Mouse (Mus musculus) heart, adult 18-20 months (tissue): Measurements from ENCODE around the gene 1700017B05Rik. TPM values are rescaled to one million over a fixed set of nuclear protein-coding genes. Genes with fewer than 3 reads are reported as not detected.
A peak's percentile ranks its signal among the peaks of the same experiment; 100 is the strongest.
"Not testable (repeated sequence)": the region's sequence is repeated elsewhere in the genome, so short reads cannot be mapped to it uniquely, and the experiment has no call there.

Source experiments
- DNase-seq, 2 experiments: peaks; one replicate each; pipeline ENCODE4 v3.0.0; 2021 to 2022; ENCODE audit warnings: mixed read lengths in 1 of 2
- total RNA-seq, 2 experiments: library from RNA; stranded (reverse); gene quantifications; 2 replicates each; pipeline ENCODE4 v1.2.3; 2021

1700017B05Rik gene
- total RNA-seq, 2 experiments from 2014 or later = 8.9 to 11.5 TPM

DNA sequence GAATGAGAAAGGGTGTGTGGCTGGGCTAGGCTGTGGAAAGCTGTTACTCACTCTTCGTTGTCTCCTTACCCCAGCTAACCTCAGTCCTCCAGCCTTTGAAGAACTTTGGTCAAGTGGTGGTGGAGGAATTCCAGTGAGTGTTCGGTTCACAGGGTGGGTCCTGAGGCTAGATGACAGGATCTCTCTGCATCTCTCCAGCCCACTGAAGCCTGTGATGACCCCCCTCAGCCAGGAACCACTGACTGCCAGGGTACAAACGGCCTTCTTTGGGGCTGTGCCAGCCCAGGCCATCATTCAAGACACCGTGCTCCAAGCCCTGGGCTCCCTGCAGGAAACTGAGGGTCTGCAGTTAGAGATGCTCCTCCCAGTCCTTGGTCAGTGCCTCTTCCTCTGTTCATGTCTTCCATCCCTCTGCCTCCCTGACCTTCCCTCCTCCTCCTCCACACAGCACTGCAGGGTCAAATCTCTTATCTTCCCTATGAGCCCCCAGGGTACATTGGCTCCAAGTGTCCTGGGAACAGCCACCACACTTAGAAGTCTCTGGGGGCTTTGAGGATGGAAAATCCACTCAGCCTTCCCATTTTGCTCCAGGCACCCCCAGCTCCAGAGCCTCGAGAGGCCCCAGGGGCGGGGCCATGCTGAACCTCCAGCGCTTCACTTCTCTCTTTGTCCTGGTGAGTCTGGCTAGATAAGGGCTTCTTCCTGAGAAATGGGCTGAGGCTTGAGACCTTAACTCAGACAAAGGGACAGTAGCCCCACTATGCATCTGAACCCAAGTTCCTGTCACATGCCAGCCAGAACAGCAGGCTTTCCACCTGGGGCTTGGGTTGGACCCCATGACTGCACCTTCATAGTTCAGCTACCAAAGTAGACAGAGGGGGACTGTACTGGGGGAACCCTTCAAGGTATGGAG, 14.1 kb downstream of the 1700017B05Rik start:
- peak in 1 of 2 experiments; percentile 8 for DNase-seq

DNA sequence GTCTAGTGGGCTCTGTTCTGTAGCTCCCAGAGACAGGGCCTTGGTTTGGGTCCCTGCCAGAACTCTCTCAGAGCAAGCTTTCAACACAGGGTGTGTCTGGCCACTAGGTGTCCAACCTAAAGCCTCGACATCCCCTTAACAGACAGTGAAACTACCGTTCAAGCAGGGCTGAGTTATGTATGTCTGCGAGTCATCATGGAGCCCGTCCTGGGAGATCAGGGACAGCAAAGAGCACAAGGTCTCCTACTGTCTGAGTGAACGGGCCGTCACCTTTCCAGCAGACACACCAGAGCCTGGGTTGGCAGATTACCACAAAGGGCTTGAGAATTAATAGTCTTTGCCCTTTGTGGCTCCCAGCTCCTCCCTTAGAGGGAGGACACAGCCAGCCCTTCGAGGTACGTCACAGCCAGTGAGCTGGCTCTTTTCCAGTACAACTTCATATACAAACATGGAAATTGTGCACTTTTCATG, 15.2 kb downstream of the 1700017B05Rik start:
- DNase-seq = peak in 1 of 2 experiments; percentile 5

DNA sequence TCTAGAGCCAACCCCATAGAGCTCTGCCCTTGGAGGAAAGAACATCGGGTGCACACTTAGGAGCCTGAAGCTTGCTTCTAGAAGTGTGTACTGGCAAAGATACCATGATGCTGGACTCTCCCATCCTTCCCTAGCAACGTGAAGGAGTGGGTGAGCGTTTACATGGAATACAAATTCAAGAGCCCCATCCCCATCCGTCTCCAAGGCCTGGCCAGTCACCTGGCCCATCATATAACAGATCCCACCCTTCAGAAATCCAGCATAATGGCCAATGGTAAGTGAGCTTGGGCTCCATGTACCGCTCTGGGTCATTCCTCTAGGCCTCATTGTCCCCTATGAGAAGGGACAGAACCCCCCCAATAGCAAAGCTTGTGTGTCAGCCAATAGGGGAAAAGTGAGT, 15.9 kb downstream of the 1700017B05Rik start:
- no peak for DNase-seq

DNA sequence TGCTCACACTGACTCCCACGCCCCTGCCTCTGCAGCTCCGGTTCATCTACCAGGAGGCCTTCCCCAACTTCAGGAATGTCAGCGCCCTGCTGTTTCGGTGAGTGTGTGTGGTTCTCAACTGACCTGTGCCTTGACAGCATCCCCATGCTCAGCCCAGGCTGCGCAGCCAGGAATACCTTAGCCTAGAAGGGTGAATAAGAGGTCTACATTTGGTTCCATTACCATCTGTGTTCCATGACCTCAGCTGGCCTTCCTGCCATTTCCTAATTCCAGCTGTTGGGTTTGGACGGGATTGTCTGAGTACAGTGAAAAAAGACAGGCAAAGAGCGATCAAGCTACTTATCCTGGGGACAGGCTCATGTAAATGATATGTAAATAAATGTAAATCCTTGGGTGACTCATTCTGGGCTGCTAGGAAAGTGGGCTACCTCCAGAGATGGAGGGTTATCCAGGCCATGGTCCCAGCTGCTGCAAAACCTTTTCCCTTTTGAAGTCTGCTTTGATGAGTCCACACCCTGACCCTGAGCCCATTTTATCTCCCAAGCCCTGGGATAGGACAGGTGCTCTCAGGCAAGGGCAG, 18.2 kb downstream of the 1700017B05Rik start:
- DNase-seq = peak in 1 of 2 experiments; percentile 38

DNA sequence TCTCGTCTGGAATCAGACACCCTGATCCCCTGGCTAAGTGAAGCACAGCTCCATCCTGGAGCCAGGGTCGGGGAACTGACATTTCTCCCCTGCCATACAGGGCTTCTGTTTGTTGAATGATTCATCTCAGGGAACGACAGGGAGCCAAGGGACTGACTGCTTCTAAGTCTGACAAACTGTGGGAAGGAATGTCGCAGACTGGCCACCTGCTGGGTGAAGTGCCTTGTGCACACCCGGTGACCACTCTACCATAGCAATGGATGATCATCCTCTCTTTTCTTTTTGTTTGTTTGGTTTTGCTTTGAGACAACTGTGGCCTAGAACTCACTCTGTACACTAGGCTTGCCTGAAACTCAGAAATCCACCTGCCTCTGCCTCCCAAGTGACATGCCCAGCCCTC, 19.5 kb downstream of the 1700017B05Rik start:
- no peak for DNase-seq

DNA sequence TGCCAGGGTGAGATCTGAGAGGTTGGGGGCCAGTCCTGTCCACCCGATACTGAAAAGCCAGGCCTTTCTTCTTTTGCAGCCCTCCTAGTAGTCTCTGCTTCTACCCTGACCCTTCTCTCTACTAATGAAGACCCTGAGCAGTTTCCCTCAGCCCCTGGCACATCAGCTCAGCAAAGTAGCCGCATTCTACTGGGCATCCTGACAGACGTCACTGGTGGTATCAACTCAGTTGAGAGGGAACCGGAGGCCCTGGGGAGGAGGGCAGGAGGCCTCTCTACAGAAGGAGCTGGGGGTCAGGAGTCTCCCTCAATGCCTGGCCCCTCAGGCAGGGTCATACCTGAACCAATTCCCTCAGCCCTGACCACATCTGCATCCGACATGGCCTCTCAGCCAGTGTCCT, 21.3 kb downstream of the 1700017B05Rik start:
- DNase-seq = no peak

DNA sequence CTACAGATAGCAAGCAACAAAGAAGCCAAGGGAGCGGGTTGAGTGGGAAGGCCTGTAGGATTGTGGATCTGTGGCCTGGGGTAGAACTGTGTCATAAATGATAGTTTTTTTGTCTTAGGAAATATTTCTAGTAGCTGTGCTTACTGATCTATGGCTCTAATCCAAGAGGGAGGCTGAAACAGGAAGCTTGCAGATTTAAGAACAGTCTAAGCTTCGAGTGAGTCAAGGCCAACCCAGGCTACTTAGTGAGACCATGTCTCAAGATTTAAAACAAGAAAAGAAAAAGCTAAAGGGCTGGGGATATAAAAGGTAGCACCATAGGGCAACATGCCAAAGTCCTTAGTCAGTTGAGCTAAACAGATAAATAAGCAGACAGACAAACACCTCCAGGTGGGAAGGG, 24.2 kb downstream of the 1700017B05Rik start:
- no peak for DNase-seq

DNA sequence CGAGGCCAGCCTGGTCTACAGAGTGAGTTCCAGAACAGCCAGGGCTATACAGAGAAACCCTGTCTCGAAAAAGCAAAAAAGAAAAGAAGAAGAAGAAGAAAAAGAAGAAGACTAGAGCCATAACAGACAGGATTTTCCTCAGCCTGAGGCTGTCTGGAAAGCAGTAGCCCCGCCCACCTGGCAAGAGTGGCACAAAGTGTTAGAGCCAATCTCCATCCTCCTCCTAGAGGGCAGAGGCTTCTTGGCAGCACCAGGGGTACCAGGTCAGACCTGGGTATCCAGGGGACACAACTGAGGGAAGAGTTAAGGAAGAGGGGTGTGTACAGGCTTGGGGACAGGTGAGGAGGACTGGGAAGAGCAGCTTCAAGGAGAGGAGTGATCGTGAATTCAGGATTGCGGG, 24.7 kb downstream of the 1700017B05Rik start:
- DNase-seq = no peak

DNA sequence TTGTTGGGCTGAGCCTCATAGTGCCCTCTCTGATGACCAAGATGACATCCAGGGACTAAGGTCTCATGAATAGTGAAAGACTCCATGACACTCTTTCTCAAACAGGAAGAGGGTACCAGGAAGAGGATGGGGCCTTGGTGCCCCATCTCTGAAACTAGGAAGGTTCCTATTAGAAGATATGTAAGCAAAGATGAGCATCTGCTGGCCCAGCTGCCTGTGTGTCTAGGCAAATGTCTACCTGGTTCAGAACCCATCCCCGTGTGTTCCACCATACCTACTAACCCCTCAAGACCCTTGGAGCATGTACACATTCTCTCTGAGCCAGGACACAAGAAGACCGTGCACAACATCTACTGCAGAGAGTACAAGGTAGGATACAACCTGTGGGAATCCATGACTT, 26.2 kb downstream of the 1700017B05Rik start, which contains the start of gene Trcg1:
Gene Trcg1, plus strand, starts transcription at position 301 of the 400 bp plus-strand sequence.
- no peak for DNase-seq

DNA sequence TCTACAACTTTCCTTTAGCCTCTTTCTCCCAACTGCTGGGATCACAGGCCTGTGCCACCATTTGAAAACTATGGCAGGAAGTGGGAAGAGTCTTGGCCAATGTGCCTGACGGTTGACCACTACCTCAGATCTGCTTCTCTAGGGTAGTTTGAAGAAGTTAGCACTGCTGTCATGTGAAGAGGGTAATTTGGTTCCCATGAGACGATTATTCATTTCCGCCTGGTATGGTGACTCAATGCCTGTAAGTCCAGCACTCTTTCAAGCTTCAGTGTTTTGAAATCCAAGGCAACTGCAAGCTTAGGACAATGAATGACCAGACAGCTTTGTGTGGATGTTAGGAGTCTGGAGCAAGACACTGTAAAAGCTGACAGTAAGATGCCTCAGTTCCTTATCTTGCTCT, 28.6 kb downstream of the 1700017B05Rik start:
- no peak for DNase-seq

DNA sequence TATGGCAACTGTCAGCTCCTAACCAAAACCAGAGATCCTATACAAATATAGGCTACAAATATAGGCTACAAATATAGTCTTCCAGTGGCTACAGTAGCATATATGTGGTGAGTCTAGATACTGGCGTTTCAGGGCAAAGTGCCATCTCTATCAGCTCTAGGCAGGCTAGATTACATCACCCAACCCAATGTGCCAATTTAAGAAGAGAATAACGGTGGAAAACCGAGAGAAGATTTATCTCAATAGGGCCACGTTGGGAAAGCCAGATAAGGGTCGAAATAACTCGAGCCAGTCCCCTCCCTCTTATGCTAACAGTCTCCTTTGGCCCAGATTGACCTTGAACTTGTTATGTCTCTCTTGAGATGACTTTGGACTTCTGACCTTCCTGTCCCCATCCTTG, 29.3 kb downstream of the 1700017B05Rik start:
- no peak for DNase-seq

DNA sequence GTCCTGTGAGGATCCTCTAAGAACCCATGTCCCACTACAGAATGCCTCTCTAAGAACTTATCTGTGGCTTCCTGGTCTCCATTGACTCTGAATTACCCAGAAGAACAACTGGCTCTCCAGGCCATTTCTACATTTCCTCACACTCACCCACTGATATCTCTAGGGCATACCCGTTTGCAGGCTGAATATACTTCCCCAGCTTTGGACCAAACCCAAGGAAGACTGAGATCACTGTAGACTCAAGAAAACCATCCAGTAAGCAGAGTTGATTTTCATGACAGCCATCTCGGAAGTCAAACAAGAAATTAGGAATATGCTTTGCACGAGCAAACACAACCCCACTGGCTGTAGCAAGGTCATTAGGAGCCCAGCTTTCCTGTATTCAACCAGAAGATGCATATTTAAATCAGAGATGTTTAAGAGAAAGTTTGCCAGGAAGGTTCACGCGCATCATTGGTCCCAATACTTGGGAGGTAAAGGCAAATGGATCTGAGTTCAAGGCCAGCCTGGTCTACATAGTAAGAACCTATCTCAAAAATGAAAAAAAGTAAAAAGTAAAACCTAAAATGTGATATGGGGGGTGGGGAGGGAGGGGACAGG, 30.0 kb downstream of the 1700017B05Rik start:
- DNase-seq = no peak

DNA sequence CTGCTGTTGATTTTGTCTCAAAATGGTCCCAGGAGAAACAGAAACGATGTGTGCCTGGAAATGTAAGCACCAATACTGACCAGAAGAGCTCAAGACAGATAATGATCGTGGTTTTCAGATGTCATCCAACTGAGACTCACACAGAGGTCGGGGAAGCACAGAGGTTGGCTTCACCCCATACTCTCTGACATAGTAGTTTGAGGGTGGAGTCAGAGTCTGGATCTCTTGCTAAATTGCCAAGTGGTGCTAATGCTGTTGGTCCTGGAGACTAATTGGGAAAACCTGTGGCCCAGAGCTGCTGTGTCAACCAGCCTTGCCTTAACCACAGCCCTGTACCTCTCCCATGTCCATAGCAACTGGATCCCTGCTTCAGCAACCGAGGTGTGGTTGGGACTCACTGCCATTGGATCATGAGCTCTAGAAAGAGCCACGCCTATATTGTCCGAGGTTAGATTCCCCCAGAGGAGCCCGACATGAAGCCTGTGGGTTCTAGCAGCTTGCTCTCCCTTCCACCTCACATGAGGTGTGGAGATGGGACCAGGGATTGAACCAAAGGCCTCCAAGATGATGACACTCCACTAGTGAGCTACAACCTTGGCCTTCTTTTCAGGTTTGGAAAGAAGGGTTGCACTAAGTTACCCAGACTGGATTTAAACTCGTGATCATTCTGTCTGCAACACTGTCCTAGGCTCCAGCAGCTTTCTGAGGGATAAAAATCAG, 30.7 kb downstream of the 1700017B05Rik start:
- no peak for DNase-seq

DNA sequence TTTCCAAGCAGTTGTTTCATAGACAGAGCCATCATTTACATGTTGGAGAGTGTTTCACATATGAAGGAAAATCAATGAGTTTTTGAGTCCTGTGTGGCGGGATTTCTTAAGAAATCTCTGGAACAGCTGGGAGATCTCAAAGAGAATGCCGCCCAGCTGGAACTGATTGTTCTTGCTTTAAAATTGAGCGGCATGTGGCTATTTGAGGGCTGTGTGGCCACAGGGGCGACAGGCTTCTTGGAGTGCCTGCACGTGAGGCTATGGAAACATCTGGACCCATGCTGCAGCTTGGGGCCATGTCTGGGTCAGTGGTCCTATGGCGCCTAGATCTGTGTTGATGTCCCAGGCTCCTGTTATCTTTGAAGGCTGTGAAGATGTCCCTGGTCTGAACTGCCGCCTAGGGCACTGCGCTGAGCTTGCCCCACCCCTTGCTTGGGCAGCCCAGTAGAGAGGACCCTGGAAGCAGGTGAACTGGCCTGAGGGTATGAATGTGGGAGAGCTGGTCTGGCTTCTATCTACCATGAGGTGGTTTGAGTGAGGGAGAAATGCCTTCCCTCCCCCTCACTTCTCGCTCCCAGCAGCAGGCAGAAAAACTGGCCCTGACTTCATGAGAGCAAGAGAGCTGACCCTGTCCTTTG, 32.1 kb downstream of the 1700017B05Rik start:
- DNase-seq = no peak

DNA sequence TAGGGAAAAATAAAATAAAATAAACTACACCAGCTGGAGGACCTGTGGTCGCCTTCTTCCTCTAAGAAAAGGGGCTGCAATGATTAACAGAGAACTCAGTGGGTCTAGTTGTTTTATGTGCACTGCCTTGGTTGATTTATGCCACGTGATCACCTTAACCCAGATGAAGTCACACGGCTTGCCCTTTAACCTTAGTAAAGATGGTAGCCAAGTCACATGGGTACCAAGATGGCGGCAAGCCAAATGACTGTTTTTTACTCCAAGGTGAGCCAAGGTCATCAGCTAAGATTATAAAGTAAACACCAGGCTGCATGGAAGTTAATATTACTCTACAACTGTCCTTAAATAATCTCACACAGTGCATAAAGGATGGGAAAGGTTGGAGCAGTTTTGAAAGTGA, 32.7 kb downstream of the 1700017B05Rik start:
- DNase-seq = no peak

DNA sequence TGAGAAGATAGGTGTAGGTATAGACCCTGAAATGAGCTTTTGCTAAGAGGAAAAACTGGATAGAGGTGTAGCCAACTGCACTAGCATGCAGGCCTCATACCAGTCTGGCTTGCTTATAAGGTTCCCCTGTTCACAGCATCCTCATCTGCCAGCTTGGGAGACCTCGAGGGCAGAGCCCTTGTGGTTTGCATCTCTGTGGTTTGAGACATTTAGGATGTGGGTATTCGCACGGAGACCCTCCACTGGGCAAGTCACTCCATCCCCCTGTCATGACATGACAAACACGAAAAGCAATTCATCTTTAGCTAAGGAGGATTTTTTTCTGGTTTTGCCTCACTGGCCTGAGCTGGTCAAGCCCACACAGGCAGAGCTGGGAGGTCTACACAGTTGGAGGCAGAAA, 34.2 kb downstream of the 1700017B05Rik start:
- DNase-seq = no peak

DNA sequence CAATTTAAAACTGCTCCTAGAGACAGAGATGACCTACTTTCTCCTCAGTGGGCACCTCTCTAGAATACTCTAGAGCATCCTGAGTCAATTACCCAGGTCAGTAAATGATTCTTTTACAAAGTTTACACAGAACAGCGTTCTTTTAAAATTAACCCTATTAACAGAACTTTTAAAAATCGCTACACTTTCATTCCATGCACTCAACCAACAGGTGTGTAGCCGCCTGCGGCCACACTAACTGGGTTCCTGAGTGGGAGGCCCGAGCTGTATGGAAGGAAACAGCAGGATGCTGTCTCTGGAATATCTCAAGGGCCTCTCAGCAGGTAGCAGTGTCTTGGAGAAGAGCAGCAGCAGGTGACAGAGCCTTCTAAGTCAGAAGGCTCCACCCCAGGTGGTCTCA, 35.2 kb downstream of the 1700017B05Rik start:
- no peak for DNase-seq

DNA sequence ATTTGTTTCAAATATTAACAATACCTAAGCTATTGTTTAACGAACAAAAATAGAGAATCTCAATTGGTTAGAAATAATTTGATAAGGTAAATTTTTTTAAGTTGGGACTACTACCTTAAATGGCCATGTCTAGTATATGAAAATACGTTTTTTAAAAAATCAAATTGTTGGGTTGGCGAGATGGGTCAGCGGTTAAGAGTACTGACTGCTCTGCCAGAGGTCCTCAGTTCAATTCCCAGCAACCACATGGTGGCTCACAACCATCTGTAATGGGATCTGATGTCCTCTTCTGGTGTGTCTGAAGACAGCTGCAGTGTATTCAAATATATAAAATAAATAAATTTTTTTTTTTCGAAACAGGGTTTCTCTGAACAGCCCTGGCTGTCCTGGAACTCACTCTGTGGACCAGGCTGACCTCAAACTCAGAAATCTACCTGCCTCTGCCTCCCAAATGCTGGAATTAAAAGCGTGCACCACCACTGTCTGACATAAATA, 35.7 kb downstream of the 1700017B05Rik start:
- DNase-seq = not testable (repeated sequence)

DNA sequence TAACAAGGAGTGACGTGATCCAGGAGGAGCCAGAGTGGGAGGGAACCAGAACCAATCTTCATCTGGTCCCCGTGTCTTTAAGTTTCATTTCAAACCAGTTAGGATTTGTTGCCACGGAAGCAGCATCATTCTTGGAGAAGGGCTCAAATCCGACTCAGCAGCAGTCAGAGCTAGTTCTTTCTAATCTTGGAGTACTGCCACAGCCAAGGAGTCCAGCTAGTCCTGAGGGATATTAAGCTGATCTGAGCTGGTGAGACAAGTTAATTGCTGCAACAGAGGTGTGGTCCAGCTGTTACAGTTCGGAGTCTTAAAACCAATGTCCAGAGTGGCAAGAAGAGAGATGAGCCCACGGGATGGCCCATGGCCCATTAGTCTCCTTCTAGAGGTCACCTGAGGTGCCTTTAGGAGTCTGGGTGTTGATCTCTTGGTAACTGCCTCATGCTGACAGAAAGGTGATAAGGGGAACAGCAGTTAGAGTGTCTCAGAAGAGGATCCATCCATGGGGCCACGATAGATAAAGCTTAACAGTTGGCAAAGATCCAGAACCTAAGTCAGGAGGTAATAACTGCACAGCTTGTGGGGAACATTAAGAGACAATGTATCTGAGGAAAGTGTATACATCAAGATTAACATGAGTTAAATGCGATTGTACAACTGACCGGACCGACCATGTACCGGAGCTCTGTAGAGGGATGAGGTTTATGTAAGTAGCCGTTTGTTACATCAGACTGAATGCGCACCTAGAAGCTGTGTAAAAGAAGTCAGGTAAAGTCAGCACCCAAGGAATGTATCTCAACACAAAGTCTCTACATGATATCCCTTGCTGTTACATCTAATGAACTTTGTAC, 36.4 kb downstream of the 1700017B05Rik start:
- no peak for DNase-seq

DNA sequence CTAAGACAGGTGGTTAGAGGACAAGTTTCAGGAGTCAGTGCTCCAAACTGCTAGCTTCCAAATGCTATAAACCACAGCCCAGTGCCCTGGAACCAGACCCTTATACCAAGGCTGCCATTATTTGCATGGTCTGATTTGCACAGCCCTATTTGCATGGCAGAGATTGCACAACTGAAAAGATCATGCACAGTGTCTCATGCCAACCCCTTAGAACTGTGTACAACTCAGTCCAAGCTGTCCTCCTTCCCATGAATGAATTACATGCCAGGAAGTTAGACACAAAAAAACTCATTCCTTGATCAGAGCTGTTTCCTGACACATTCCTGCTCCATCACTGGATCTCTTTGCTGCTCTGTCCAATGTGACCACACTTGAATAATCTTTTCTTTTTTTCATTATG, 39.1 kb downstream of the 1700017B05Rik start:
- no peak for DNase-seq

DNA sequence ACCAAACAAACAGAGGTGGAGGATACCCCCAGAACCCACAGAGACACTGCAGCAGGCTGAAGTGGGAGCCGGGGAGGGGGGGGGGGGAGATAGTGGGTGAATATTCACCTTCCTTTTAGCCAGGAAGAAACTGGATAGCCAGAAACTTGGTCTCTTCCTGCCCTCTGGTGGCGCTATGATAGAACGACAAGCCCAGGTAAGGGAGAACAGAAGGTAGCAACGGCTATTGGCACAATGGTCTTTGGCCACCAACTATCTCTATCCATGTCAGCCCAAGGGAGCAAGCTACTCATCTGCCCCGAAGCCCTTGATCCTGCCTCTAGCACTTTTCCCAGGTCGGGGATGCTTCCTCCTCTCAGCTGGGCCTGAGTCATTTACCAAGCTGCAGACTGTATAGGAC, 42.1 kb downstream of the 1700017B05Rik start:
- peak; percentile 22 to 35 for DNase-seq
